Mouse (Mus musculus) small intestine, adult 2 months (tissue): ENCODE results near the gene Fam160a1. TPM values are rescaled to one million over a fixed set of nuclear protein-coding genes. Genes with fewer than 3 reads are reported as not detected.

Experiments used
- H3K27ac ChIP-seq: fragments of 200-500 bp; 2 replicates; pipeline ENCODE4 v1.5.1; 2012; ENCODE audit warnings: low read depth, low read length, control low read depth, inconsistent platforms; ENCODE audit not compliant: insufficient read depth
- H3K27me3 ChIP-seq: fragments of 200-500 bp; 2 replicates; pipeline ENCODE4 v1.6.1; 2012; ENCODE audit warnings: mild to moderate bottlenecking, moderate library complexity, low read length, inconsistent platforms; ENCODE audit not compliant: control insufficient read depth, insufficient read depth
- H3K36me3 ChIP-seq: fragments of 200-500 bp; 2 replicates; pipeline ENCODE4 v1.6.1; 2012; ENCODE audit warnings: mild to moderate bottlenecking, low read length, control low read depth, inconsistent platforms; ENCODE audit not compliant: control insufficient read depth, insufficient read depth
- H3K4me1 ChIP-seq: fragments of 200-500 bp; 2 replicates; pipeline ENCODE4 v1.6.1; 2012; ENCODE audit warnings: low read length, inconsistent platforms, mixed read lengths; ENCODE audit not compliant: control insufficient read depth, insufficient read depth, insufficient read length
- H3K4me3 ChIP-seq: fragments of 200-500 bp; 2 replicates; pipeline ENCODE4 v1.5.1; 2012; ENCODE audit warnings: low read depth, mild to moderate bottlenecking, control low read depth, inconsistent platforms, low read length, moderate library complexity
- CTCF ChIP-seq: fragments of 200-500 bp; IDR thresholded peaks from 2 replicates; pipeline ENCODE4 v1.5.1; 2012; ENCODE audit warnings: low read depth, mild to moderate bottlenecking, control low read depth, inconsistent platforms, low read length, moderate library complexity, mixed read lengths; ENCODE audit not compliant: insufficient replicate concordance, insufficient read length; ENCODE audit errors: extremely low read depth
- POLR2A ChIP-seq: fragments of 200-500 bp; IDR thresholded peaks from 2 replicates; pipeline ENCODE4 v1.6.1; 2012; ENCODE audit warnings: low read depth, mild to moderate bottlenecking, control low read depth, inconsistent platforms, low read length, moderate library complexity
- WGBS: fragments of 180-500 bp; shearing (Covaris S2); methylation state at CpG from one replicate; pipeline ENCODE4 v1.1.7; 2018; 5-methylcytosine and 5-hydroxymethylcytosine counted together
- polyA plus RNA-seq: library from polyadenylated mRNA; depleted of rRNA; stranded (reverse); fragments of >200 nt; gene quantifications from 2 replicates; pipeline ENCODE4 v1.2.3, GENCODE M21; 2012; rRNA removed

The Fam160a1 gene
- 8.0 and 12.6 TPM in 2 replicates for polyA plus RNA-seq

DNA sequence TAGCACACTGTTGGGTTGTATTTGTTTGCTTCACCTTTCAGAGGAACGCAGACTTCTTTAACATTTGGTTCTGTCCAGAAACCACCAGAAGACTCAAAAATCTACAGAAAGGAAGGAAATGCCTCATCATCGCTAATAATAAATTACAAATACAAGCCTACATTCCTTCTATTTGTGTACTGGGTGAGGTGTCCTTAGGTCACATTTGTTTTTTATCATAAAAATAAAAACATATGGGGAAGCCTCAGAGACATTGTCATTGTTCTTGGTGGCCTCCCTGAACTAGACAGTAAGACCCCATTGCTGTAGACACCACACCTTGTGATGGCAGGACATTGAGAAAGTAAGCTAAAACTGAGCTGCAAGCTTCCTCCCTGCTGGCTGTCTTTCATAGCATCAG is at the start of gene Fam160a1:
TSS of gene Fam160a1 (minus strand) at position 101 of the 400 bp plus-strand sequence.
- 91% methylated on average over 2 of the region's 2 CpGs for WGBS
- TF ChIP-seq POLR2A, result no peak
- TF ChIP-seq CTCF, result no peak
- no peaks in the 10 kb centered on the region for H3K27me3 ChIP-seq

DNA sequence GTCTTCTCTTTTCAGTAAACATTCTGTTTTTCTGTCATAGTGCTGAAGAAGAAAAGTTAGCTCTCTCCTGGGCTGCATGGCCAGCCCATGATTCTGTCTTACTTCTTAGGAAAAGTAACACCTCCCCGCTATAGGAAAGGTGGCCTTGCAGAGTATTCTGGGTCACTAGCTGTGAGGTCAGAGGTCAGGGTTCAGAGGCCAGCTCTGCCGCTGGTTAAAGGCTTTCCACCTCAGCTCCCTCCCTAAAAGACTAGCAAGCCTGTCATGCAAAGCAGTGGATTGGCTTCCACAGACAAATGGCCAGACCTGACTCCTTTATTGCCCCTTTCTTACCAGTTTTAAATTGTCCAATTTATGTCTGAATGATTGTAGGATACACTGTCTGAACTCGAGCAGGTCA is 46.9 kb upstream of the Fam160a1 start:
- H3K36me3 ChIP-seq, result no peaks in the 10 kb centered on the region
- H3K4me1 ChIP-seq, result no peaks in the 10 kb centered on the region
- no peak overlapping the region for H3K27ac ChIP-seq
- no peak overlapping the region for H3K4me3 ChIP-seq
- WGBS, result 43% methylated on average over 3 of the region's 3 CpGs
- TF ChIP-seq CTCF, result no peak
- TF ChIP-seq POLR2A, result no peak
- H3K27me3 ChIP-seq, result no peaks in the 10 kb centered on the region

More for the DNA sequence above, at the start of gene Fam160a1:
- H3K4me1 ChIP-seq, result peaks cover 2% of the 10 kb centered on the region; the same call in 1 of the 2 replicates
- no peak within 1 kb of the TSS for H3K27ac ChIP-seq
- no peak within 1 kb of the TSS for H3K4me3 ChIP-seq
- no peaks in the 10 kb centered on the region for H3K36me3 ChIP-seq

DNA sequence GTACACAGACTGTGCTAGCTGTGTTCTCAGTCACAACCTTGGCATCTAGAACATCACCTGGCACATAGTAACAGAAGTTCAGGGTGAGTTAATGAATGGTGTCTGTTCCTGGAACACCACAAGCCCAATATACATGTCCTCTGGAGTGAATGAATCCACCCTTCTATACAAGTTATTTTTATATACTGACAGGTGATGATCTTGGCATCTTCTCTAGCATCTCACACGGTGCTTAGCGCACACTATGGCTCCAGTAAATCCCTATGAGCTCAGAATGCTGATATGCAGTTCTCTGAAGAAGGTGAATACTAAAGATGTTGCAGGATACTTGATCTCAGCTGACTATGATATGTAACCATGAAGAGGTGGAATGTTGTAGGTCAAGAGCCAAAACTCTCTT is 45.8 kb upstream of the Fam160a1 start:
- TF ChIP-seq POLR2A, result no peak
- WGBS, result 89% methylated on average over 2 of the region's 2 CpGs
- H3K27me3 ChIP-seq, result no peaks in the 10 kb centered on the region
- no peaks in the 10 kb centered on the region for H3K36me3 ChIP-seq
- no peaks in the 10 kb centered on the region for H3K4me1 ChIP-seq
- H3K4me3 ChIP-seq, result no peak overlapping the region
- H3K27ac ChIP-seq, result no peak overlapping the region

DNA sequence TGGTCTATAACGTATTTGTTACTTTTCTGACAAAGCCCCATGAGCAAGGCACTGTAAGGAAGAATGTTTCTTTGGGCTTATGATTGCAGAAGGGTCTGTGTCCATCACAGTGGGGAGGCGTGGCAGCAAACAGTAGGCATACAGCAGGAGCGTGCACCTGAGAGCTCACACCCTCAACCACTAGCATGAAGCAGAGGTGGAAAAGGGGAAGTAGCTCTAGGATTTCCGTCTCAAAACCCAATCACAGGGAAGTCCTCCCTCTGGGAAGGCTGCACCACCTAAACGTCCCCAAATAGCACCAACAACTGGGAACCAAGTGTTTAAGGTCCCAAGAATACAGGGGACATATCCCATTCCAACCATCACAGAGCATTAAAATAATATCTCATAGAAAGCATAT is 43.9 kb upstream of the Fam160a1 start:
- 60% methylated on average over 5 of the region's 5 CpGs for WGBS
- Histone ChIP-seq H3K4me1 (no peaks in the 10 kb centered on the region), H3K36me3 (no peaks in the 10 kb centered on the region)

DNA sequence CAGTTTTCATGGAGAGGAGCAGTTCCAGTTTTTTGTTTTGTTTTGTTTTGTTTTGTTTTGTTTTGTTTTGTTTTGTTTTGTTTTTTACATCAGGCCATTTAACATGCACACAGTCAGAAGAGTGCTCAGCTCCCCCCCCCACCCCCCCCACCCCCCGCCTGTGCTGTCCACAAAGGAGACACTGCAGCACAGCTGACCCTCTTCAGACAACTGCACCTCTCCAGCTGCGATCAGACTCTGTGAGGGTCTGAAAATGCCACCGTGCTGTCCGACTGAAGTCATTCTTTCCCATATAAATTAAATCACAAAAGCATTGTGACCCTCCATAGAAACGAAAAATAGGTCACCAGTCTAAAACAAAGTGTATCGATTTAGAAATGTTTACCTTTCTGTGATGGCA is 42.2 kb upstream of the Fam160a1 start:
- TF ChIP-seq POLR2A (no peak), CTCF (no peak)
- Histone ChIP-seq H3K4me1 (no peaks in the 10 kb centered on the region), H3K27me3 (no peaks in the 10 kb centered on the region), H3K27ac (no peak overlapping the region), H3K4me3 (no peak overlapping the region), H3K36me3 (no peaks in the 10 kb centered on the region)
- WGBS, result 74% methylated on average over 6 of the region's 6 CpGs

More for the DNA sequence above, 43.9 kb upstream of the Fam160a1 start:
- no peak for TF ChIP-seq POLR2A
- TF ChIP-seq CTCF, result no peak
- H3K27me3 ChIP-seq, result no peaks in the 10 kb centered on the region
- H3K4me3 ChIP-seq, result no peak overlapping the region
- no peak overlapping the region for H3K27ac ChIP-seq

GRCm38 (mm10) chr3:85858140-85859135 is 41.3 kb upstream of the Fam160a1 start:
- no peaks in the 10 kb centered on the region for H3K4me1 ChIP-seq
- 71% methylated on average over 11 of the region's 11 CpGs for WGBS
- no peaks in the 10 kb centered on the region for H3K36me3 ChIP-seq
- TF ChIP-seq CTCF (no peak), POLR2A (no peak)
- H3K27me3 ChIP-seq, result no peaks in the 10 kb centered on the region
- no peak overlapping the region for H3K4me3 ChIP-seq
- H3K27ac ChIP-seq, result no peak overlapping the region

DNA sequence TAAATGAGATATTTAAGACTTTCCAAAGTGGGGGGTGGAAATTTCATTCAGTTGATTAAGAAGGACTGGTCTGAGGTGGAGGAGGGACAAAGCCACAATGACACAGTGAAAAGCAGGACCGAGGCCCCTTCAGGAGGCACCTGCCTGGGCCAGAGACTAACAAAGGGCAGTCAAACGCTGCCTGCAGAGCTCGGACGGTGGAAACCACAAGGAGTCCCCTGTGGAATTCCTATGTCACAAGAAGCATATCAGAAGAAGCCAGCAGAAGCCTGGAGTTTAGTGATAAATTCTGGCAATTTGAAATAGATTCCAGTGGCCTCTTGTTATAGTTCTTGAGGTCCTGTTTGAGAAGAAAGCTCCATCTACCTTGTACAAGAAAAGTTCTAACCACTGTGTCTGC is 40.0 kb upstream of the Fam160a1 start:
- TF ChIP-seq CTCF (no peak), POLR2A (no peak)
- no peak overlapping the region for H3K27ac ChIP-seq
- H3K27me3 ChIP-seq, result no peaks in the 10 kb centered on the region
- H3K36me3 ChIP-seq, result no peaks in the 10 kb centered on the region
- no peak overlapping the region for H3K4me3 ChIP-seq
- WGBS, result 69% methylated on average over 4 of the region's 4 CpGs
- H3K4me1 ChIP-seq, result no peaks in the 10 kb centered on the region
